Mouse (Mus musculus) E14TG2a.4 (cell line): Measurements from ENCODE around the gene Ttc30a1.

Source experiments
- CTCF ChIP-seq: conservative IDR thresholded peaks from 2 replicates; pipeline ENCODE4 v1.5.1; 2014; ENCODE audit warnings: low read length
- NANOG ChIP-seq: IDR thresholded peaks from 2 replicates; pipeline ENCODE4 v1.6.1; 2014; ENCODE audit warnings: borderline replicate concordance, low read length, mixed read lengths

- no peak for TF ChIP-seq NANOG
- no peak for TF ChIP-seq CTCF
Observed at GRCm38 (mm10) chr2:75929141-75929540, 52.6 kb downstream of the Ttc30a1 start.
